Mouse (Mus musculus): ENCODE data around the gene Gm21987. TPM values are rescaled to one million over a fixed set of nuclear protein-coding genes. Genes with fewer than 3 reads are reported as not detected.

Gene Gm21987
- total and polyA plus RNA-seq, 3 experiments, result 0.42 TPM; not detected in 2

GRCm38 (mm10) chr16:38298410-38298809 lies 48.4 kb upstream of the Gm21987 start:
- H3K79me2 ChIP-seq (replicated peaks; ENCODE audit: control insufficient read depth, extremely low read depth, insufficient read depth, poor library complexity, severe bottlenecking), result no peaks in the 10 kb centered on the region
- no peak overlapping the region for H3K4me2 ChIP-seq (ENCODE audit: insufficient read depth, low read depth, poor library complexity, severe bottlenecking)
- no peak overlapping the region for H3K9ac ChIP-seq (ENCODE audit: insufficient read depth, low read depth)
- TF ChIP-seq GABPA (IDR thresholded peaks at IDR 0.05; ENCODE audit: insufficient replicate concordance, low read depth, low read length), result no peak
- no peak for TF ChIP-seq MXI1 (IDR thresholded peaks at IDR 0.05; ENCODE audit: low read depth, low read length)
- TF ChIP-seq JUN (IDR thresholded peaks at IDR 0.05; ENCODE audit: insufficient read depth, low read depth, low read length), result no peak
- no peak for TF ChIP-seq ZC3H11A (IDR thresholded peaks at IDR 0.05; ENCODE audit: low read depth, low read length)
- TF ChIP-seq ETS1 (conservative IDR thresholded peaks at IDR 0.05; ENCODE audit: low read depth, low read length), result no peak
- no peak for TF ChIP-seq TBP (conservative IDR thresholded peaks at IDR 0.05; ENCODE audit: low read depth, low read length)
- TF ChIP-seq UBTF (IDR thresholded peaks at IDR 0.05; ENCODE audit: low read depth, low read length), result no peak
- no peak for TF ChIP-seq ZKSCAN1 (IDR thresholded peaks at IDR 0.05; ENCODE audit: borderline replicate concordance, low read depth, low read length)
- no peak for TF ChIP-seq POLR2AphosphoS2 (IDR thresholded peaks at IDR 0.05; ENCODE audit: low read depth, low read length)
- no peak for TF ChIP-seq USF2 (conservative IDR thresholded peaks at IDR 0.05; ENCODE audit: low read depth, low read length)
- DNase-seq (ENCODE audit: extremely low read depth), result no peak
- in situ Hi-C loops (cut with MboI; ENCODE audit: low pct_ligation_motif_present, low pct_unique_long_range_greater_than_20kb, low sequenced_read_pairs) (no loop called here), dilution Hi-C loops (cut with MboI; ENCODE audit: extremely low pct_ligation_motif_present, extremely low pct_unique_long_range_greater_than_20kb, low sequenced_read_pairs) (no loop called here)
- no peaks in the 10 kb centered on the region for H3K9me3 ChIP-seq (replicated peaks; ENCODE audit: low read length)
- no peak overlapping the region for H3K27ac ChIP-seq (ENCODE audit: insufficient read depth, low read depth)
- H3K36me3 ChIP-seq (replicated peaks in 1 of 2; ENCODE audit: control insufficient read depth in 1 of 2, insufficient read depth in 1 of 2, low read length in 1 of 2), result peaks cover 0 to 9% of the 10 kb centered on the region in 2 experiments
- peaks cover 8 to 12% of the 10 kb centered on the region in 2 experiments for H3K4me1 ChIP-seq (ENCODE audit: control insufficient read depth in 1 of 2, insufficient read depth in 2 of 2)
- no peaks in the 10 kb centered on the region for H3K27me3 ChIP-seq (replicated peaks)
- no peak overlapping the region for H3K4me3 ChIP-seq (replicated peaks in 1 of 3; ENCODE audit: low read depth in 2 of 3, low read length in 2 of 3, poor library complexity in 1 of 3)

- peak; percentile 51 for DNase-seq (ENCODE audit: extremely low read depth)
- TF ChIP-seq JUN (IDR thresholded peaks at IDR 0.05; ENCODE audit: insufficient read depth, low read depth, low read length), result peak; percentile 65
- no peak for TF ChIP-seq MXI1 (IDR thresholded peaks at IDR 0.05; ENCODE audit: low read depth, low read length)
- TF ChIP-seq MAFK (IDR thresholded peaks at IDR 0.05; ENCODE audit: insufficient replicate concordance, low read length), result no peak
- TF ChIP-seq KAT2A (IDR thresholded peaks at IDR 0.05; ENCODE audit: insufficient replicate concordance, low read length), result no peak
- 0 out of 2 replicates have a peak, but pooled peaks have one; percentile 30 for TF ChIP-seq MYC (IDR thresholded peaks at IDR 0.05; ENCODE audit: low read depth, low read length)
- TF ChIP-seq PAX5 (IDR thresholded peaks at IDR 0.05; ENCODE audit: low read length), result no peak
- peak; percentile 27; the same call in 1 of the 2 replicates for TF ChIP-seq IRF4 (IDR thresholded peaks at IDR 0.05; ENCODE audit: low read depth, low read length)
- TF ChIP-seq ZMIZ1 (IDR thresholded peaks at IDR 0.05; ENCODE audit: low read depth, low read length), result no peak
- TF ChIP-seq RCOR1 (conservative IDR thresholded peaks at IDR 0.05; ENCODE audit: low read depth, low read length), result no peak
- TF ChIP-seq MAZ (IDR thresholded peaks at IDR 0.05; ENCODE audit: low read depth, low read length), result no peak
- TF ChIP-seq USF2 (conservative IDR thresholded peaks at IDR 0.05; ENCODE audit: low read depth, low read length), result no peak
- TF ChIP-seq ELF1 (IDR thresholded peaks at IDR 0.05; ENCODE audit: low read depth, low read length), result no peak
- TF ChIP-seq ETS1 (conservative IDR thresholded peaks at IDR 0.05; ENCODE audit: low read depth, low read length), result peak; percentile 48; the same call in 1 of the 2 replicates
- TF ChIP-seq JUND (conservative IDR thresholded peaks at IDR 0.05; ENCODE audit: low read depth, low read length), result peak; percentile 64; the same call in 1 of the 2 replicates
- no peak for TF ChIP-seq E2F4 (IDR thresholded peaks at IDR 0.05; ENCODE audit: insufficient replicate concordance, low read depth, low read length)
- TF ChIP-seq EP300 (IDR thresholded peaks at IDR 0.05; ENCODE audit: low read length), result 0 out of 2 replicates have a peak, but pooled peaks have one; percentile 13
- TF ChIP-seq SMC3 (IDR thresholded peaks at IDR 0.05; ENCODE audit: low read depth, low read length), result no peak
- TF ChIP-seq ZC3H11A (IDR thresholded peaks at IDR 0.05; ENCODE audit: low read depth, low read length), result no peak
- no peak for TF ChIP-seq SIN3A (IDR thresholded peaks at IDR 0.05; ENCODE audit: low read length)
- peaks cover 18 to 48% of the 10 kb centered on the region in 2 experiments for H3K4me1 ChIP-seq (ENCODE audit: control insufficient read depth in 1 of 2, insufficient read depth in 2 of 2)
- H3K4me2 ChIP-seq (ENCODE audit: insufficient read depth, low read depth, poor library complexity, severe bottlenecking), result no peak overlapping the region
- H3K79me2 ChIP-seq (replicated peaks; ENCODE audit: control insufficient read depth, extremely low read depth, insufficient read depth, poor library complexity, severe bottlenecking), result no peaks in the 10 kb centered on the region
- H3K27ac ChIP-seq (ENCODE audit: insufficient read depth, low read depth), result no peak overlapping the region
- no peak overlapping the region for H3K9ac ChIP-seq (ENCODE audit: insufficient read depth, low read depth)
- no peaks in the 10 kb centered on the region for H3K9me3 ChIP-seq (replicated peaks; ENCODE audit: low read length)
- H3K36me3 ChIP-seq (replicated peaks in 1 of 2; ENCODE audit: control insufficient read depth in 1 of 2, insufficient read depth in 1 of 2, low read length in 1 of 2), result peaks cover 0 to 8% of the 10 kb centered on the region in 2 experiments
- H3K27me3 ChIP-seq (replicated peaks), result no peaks in the 10 kb centered on the region
- no peak overlapping the region for H3K4me3 ChIP-seq (replicated peaks in 1 of 3; ENCODE audit: low read depth in 2 of 3, low read length in 2 of 3, poor library complexity in 1 of 3)
- in situ Hi-C loops (cut with MboI; ENCODE audit: low pct_ligation_motif_present, low pct_unique_long_range_greater_than_20kb, low sequenced_read_pairs) (no loop called here), dilution Hi-C loops (cut with MboI; ENCODE audit: extremely low pct_ligation_motif_present, extremely low pct_unique_long_range_greater_than_20kb, low sequenced_read_pairs) (no loop called here)
Observed at GRCm38 (mm10) chr16:38302367-38302766, 44.5 kb upstream of the Gm21987 start.

All from CH12.LX (cell line).